Mouse (Mus musculus) R1 (cell line): ENCODE results near the gene Nudt16l1.
A peak's percentile ranks its signal among the peaks of the same experiment; 100 is the strongest.

Experiments
- DNase-seq: peaks from one replicate; pipeline ENCODE4 v3.0.0-alpha.2; 2018; ENCODE audit warnings: low read depth, low spot score

The Nudt16l1 gene

DNA sequence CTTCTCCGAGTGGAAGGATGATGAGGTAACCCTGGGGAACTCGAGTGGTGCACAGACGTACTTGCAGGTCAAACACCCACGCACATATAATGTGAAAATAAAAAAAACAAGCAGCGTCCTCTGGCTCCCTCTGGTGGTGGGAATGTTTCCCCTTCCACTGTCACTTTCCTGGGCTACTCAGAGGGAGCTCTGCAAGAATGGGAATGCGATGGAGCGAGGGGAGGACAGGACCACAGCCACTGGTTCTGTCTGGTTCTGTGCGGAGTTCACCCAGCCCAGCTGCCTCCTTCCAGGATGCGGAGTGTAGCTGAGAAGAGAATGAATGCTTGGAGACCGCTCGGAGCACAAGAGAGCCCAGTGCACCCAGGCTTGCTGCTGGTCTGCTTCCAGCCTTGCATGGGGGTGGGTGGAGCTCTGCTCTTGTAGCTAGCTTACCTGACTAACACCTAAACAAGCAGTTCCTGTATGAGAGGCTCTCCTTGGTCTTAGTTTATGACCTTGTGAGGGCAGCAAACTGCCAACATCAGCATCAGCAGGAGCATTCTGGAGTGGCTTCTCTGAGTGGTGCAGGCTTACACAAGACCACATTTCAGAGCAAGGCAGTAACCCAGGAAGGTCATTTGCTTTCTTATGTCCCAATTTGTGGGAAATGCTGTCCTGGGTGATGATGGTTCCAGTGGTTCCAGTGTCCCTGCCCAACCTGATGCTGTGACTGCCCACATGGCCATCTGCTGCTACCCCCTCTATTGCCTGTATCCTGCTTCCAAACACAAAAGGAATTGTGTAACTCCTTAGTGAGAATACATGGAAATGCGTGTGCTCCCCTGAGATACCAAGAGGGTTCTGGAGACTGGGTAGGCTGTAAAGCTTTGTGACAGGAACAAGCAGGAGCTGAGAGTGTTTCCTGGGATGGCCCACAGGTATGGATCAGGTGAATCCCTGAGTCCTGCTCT lies 24.5 kb upstream of the Nudt16l1 start:
- DNase-seq: peak; percentile 85

DNA sequence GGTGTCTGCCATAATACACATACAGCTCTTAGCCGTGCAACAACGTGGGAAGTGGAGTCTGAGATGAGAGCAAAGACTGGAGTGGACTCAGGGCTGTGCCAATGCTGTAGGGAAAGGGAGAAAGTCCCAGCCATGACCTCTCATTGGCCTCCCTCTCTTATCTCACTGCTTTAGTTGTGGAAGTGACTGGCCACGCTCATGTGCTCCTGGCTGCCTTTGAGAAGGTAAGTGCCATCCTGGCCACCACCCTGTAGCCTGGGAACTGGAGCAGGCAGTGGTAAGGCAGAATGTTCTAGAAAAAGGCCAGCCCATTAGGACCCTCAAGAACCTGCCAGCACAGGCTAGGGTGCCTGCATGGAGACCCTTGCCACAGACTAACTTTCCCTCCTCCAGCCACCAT lies 22.6 kb upstream of the Nudt16l1 start:
- no peak for DNase-seq

DNA sequence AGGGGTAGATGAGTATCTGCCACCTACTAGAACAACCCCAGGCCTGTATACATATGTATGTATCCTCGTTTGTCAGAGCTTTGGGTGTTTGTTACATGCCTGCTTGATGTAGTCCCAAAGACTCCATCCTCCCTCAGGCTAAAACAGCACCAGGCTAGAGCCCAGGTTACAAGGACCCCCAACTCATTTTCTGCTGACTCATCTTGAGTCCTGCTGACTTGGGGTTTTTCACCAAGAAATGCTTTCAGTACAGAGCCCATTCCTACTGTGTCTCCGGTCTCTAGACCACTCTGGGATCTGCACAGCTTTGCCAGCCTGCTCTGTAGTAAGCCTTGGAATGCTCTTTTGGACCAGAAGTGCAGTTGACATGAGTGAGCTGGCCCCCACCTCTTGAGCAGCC lies 22.0 kb upstream of the Nudt16l1 start:
- DNase-seq: no peak

DNA sequence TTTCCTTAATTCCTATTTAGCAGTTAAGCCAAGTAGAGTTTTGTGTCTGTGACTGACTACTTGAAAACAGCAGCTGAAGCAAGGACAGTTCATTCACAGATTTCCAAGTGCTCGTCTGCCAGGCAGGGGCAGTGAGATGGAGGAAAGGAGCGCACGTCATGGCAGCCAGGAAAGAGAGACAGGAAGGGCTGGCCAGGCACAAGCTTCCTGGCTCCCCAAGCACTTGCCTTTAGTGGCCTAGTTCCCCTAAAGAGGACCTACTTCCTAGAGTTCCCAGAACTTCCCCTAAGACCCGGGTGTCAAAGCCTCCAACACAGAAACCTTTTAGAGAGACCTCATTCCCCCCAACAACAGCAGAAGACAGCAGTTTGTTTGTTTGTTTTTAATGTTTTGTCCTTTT lies 18.0 kb upstream of the Nudt16l1 start:
- no peak for DNase-seq

DNA sequence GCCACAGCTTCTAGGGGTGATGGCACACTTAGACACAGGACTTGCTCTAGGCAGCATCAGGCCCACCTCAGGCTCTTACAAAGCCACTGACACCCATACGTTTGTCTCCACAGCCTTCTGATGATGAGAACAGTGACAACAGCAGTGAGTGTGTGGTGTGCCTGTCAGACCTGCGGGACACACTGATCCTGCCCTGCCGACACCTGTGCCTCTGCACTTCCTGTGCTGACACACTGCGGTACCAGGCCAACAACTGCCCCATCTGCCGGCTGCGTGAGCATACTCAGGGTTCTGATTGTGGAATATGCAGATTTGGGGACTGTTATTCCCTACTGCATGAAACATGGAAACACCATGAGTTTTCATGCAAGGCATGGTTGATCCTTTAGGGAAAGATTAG lies 16.1 kb upstream of the Nudt16l1 start:
- DNase-seq: no peak

DNA sequence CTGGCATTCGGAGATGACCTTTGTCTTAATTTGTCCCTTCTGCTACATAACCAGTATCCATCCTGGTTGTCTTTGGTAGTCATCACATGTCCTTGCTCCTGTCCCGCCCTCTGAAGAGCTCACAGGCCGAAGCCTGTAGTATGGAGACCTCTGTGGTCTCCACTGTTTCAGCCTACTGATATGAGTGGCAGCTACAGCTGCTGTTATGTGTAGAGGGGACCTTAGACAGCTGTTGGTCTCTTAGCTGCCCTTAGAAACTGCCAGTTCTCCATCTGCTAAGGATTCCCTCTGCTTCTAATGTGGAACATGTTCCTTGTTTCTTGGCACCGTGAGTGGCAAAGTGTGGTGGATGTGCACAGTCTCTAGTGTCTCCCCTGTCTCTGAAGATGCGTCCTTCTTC lies 14.6 kb upstream of the Nudt16l1 start:
- DNase-seq: no peak

DNA sequence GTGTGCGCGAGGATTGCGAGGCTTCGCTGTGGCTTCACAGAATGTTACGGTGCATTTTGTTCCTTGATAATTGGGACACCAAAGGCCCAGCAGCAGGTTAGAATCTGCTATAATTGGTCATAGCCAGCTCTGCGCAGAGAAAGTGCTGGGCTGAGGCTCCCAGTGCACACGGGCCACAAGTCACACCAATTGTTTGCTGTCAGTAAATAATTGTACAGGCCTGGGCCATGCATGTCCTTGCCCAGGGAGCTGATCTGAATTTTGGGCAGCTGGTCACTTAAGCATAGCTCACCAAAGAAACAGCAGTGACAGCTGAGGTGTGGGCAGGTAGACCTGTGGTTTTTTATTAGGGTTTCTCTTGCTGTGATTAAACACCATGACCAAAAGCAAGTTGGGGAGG lies 10.6 kb upstream of the Nudt16l1 start:
- no peak for DNase-seq

DNA sequence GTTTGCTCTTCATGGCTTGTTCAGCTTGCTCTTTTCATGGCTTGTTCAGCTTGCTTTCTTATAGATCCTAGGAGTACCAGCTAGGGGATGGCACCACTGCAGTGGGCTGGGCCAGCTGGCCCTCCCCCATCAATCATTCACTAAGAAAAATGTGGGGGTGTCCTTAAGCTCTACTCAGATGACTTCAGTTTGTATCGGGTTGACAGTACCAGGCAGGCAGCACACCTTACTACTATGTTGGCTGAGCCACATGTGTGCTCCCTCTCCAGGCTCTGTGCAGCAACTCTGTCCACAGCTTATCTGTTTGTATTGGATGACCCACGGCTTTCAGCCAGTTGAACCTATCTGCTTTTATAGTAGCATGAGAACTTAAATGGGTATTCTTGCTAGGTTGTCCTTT lies 10.1 kb upstream of the Nudt16l1 start:
- DNase-seq: no peak

DNA sequence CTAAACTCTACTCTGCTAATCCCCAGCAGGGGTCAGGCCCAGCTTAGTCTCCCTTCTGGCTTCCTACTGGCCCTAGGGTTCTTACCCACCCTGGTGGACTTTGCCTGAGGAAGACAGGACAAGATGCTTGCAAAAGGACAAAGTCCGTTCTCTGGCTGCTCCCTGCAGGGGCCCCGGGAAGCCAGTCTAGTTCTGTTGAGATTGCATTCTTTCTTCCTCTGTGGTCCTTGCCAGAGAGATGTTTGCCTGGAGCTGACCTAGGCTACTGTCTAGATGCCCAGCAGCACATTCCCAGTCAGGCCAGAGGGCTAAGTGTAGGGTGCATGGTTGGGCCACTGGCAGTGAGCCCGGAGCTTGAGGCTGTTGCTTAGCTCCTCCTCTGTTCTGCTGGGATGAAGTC lies 6.1 kb upstream of the Nudt16l1 start:
- no peak for DNase-seq

DNA sequence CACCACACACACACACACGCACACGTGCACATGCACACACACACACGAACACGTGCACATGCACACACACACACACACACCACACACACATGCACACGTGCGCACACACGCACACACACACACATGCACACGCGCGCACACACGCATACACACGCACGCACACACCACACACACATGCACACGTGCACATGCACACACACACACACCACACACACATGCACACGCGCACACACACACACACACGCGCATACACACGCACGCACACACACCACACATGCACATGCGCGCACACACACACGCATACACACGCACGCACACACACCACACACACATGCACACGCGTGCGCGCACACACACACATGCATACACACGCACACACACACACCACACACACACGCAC lies 3.1 kb upstream of the Nudt16l1 start:
- no peak for DNase-seq

DNA sequence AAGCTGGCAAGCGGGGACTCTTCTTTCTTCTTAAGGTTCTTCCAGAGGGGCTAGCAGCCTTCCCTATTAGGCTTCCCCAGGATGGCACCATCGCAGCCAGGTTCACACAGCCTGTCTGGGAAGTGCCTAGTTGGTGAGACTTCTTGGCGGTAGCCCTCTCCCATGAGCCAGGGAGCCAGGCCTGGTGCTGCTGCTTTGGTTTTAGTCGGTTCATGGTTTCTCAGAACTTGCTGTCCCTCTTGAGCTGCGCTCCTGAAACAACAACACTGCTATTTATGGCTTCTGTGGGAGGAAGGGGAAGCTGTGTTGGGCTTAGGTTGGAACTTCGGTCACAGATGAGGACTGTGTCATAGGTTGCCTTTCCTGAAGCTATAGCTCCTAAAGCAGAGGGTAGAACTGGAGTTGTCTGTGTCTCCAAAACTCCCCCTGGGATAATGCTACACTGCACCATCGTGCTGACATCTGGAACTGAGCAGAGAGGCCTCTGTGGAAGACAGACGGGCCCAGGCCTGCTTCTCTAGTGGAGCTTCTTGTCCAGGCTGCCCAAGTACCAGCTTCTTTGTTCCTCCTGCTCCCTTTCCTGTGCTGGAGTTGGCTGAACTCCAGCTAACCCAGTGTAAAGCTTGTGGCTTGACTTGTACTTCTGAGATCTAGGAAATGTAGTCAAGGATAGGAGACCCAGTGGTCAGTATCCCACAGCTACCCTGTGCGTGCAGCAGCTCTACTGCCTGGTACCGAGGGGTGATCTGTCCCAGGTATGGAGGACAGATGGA lies 2.4 kb upstream of the Nudt16l1 start:
- DNase-seq: no peak

DNA sequence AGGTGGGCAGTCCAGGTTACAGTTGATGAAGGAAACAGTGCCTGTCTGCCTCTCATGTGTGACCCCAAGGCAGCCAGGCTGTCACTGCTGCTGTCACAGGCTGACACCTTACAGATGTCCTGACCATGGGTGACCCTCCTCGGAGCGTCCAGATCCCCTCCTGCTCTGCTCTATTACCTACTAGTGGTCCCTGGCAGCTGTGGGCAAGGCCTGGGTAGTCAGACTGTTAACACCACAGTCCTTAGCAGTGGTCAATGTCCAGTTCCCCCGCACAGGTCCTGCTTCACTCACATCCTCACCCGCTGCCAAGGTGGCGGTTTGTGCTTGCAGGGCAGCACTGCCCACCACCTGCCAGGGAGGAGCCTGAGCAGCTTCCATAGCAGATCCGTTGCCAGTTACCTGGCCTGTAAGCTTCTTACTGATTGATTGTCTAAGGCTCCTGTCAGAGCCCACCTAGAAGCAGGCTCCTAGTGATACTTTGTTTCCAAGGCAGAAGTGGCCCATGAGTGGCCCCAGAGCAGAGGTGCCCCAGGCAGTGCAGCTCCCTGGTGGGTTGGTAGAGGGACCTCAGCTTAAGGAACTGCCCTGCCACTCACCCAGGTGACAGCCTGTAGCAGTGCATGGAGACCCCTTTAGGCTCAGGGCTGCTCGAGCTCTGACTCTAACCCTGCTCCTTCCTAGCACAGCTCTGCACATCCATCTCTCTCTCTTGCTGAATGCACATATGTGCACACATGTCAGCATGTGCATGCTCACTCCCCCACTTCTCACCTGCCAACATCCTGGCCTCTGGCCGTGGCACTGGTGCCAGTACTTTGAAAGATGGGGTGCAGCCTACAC lies 990 bp upstream of the Nudt16l1 start:
- no peak for DNase-seq

DNA sequence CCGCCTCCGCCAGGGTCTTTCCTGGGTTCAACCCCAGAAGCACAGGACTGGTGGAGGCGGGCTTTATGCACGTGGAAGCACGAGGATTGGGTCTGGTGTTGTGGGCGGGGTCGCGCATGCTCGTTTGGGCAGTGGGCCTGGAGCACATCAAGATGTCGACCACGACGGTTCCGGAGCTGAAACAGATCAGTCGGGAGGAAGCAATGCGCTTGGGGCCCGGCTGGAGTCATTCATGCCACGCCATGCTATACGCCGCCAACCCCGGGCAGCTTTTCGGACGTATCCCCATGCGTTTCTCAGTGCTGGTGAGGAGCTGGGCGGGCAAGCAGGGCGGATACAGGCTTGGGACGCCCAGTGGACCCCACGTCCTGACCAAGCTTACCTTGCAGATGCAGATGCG lies 428 bp downstream of the Nudt16l1 start:
- peak; percentile 98 for DNase-seq

DNA sequence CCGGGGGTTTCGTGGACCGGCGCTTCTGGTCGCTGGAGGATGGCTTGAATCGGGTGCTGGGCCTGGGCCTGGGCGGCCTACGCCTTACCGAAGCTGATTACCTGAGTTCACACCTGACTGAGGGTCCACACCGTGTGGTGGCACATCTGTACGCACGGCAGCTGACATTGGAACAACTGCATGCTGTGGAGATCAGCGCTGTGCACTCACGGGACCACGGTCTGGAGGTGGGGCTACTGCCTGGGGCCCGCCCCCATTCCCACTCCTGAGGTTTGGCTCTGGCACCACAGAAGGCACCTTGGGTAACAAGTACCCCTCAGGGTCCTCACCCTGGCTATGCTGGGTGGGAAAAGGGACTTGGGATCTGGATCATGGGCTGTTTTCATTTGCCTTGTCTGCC lies 851 bp downstream of the Nudt16l1 start:
- peak; percentile 79 for DNase-seq

DNA sequence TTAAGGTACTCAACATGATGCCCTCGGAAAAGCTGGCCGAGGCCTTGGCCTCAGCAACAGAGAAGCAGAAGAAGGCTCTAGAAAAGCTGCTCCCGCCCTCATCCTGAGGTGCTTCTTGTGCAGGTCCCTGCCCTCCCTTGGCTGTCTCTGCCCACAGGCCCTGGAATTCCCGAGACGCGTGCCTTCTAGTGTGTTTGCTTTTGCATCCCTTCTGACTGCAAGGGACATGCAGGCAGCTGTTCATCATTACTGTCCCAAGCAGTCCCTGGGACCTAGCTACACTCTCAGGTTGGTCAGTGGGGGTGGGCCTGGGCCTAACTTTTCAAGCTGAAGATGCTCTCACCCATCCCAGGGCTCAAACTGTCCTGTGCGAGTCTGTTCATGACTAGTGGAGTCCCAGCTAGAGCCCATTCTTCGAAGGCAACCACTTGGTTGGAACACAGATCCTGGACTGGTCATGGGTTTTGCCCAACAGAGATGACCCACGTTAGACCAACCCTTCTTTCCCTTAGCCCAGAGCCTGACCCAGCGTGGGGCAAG lies 1.8 kb downstream of the Nudt16l1 start:
- no peak for DNase-seq

DNA sequence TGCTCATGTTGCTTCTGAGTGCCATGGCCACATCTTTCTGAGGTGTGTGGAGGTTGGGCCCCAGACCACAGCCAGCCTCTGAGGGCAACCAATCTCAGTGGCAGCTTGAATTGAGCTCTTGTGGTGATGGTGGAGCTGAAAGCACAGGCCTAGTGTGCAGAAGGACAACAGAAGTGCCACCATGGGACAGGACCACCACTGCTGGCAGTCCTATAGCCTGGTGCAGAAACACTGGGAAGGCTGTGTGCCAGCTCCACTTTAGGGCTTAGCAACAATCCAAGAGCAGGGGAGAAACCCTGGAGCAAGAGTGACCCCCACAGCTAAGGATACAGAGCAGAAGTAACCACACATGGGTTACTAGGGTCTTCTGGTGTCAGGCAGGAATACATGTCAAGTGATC lies 2.5 kb downstream of the Nudt16l1 start:
- DNase-seq: no peak

DNA sequence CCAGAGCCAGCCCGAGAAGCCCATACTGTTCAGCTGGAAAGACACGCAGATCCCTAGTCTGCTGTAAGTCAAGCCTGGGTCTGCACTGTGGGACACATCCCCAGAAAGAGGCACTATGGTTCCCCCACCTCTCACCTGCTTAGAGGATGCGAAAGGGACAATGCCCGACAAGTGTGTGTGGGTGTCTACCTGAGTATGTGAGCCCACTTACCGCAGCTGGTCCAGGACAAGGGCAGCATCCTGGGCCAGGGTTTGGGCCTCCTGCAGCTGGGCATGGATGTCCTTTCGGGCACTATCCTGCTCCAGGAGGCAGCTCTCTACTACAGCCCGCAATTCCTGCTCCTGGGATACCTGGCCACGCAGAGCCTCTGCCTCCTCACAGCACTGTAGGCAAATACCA lies 4.3 kb downstream of the Nudt16l1 start:
- no peak for DNase-seq

DNA sequence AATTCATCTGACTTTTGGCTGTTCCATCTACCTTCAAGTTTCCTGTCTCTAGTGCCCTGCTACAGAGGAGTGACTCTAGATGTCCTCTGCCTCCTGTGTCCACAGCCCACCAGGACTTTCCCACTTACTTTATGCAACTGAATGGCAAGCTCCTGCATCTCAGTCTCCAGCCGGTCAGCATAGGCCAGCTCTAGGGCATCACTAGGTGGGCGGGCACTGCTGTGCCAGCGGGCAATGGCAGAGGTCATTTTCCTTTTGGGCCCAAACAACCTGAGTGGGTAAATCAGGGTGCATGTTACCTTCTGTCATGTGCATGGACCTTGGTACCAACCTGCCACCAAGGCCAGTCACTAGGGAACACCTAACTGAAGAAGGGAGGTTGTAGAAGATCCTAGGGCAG lies 4.9 kb downstream of the Nudt16l1 start:
- DNase-seq: no peak

DNA sequence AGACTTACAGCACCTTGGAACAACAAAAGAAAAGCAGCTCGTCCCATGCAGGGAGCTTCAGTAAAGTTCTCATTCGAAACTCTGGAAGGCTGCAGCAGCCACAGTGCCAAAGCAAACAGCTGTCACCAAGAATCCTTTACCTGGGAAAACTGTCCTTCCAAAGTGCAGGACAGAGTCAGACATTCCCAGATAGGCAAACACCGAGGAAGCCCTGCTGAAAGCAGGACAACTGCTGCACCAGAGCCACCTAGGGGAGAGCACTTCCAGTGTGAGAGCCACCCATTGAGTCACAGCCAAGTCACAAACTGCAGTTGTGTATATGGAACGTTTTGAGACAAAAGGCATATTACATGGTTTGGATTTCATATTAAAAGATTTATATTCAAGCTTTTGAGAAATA lies 6.9 kb downstream of the Nudt16l1 start:
- DNase-seq: no peak

DNA sequence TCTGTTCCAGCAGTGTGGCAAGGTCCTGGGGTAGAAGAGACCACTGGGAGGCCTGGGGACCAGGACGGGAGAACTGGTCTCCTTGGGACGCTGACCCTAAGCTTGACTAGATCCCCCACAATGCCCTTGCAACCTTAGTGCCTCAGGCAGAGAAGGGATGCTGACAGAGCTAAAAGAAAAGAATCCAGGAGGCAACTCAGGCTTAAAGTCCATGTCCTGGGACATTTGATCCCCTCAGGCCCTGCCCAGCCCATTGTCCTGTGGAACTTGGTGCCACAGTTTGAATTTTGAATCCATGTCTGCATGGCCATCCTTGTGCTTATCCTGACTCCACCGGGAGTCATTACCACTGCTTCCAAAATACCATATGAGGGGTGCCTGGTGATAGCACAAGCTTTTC lies 7.6 kb downstream of the Nudt16l1 start:
- no peak for DNase-seq

DNA sequence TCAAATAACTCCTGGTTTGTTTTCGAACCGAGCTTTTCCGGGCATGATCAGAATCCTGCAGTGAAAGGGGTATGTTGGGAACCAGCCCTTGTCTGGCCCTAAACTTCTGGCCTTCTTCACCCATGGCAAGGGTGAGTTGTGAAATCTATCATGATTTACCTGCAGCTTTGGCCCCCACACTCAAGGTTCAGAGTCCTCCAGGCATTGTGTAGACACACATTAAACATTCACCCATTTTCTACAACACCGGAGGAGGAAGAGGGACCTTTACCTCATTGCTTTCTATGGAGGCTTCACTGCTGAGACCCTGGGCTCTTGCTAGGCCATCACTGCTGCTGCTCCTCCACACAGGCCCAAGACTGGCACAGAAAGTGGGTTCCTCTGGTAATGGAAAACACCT lies 8.8 kb downstream of the Nudt16l1 start:
- DNase-seq: no peak

DNA sequence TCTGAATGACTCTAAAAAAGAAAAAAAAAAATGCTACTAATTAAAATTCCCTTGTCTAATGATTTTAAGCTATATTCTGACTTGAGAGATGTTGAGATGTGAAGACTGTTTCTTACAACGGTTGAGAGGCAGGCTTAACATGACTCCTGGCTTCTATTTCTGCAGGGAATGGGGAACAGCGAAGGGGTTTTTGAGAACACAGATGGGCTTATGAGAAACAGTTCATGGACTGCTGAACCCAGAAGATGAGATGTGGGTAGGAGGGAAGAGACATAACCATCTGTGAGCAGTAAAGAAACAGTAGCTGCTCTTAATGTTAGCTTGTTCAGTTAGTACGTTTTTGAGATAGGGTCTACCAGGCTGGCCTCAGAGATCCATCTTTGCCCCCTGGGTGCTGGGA lies 18.0 kb downstream of the Nudt16l1 start:
- DNase-seq: no peak
